Mouse (Mus musculus): Measurements from ENCODE around the gene Dph1.

DNA sequence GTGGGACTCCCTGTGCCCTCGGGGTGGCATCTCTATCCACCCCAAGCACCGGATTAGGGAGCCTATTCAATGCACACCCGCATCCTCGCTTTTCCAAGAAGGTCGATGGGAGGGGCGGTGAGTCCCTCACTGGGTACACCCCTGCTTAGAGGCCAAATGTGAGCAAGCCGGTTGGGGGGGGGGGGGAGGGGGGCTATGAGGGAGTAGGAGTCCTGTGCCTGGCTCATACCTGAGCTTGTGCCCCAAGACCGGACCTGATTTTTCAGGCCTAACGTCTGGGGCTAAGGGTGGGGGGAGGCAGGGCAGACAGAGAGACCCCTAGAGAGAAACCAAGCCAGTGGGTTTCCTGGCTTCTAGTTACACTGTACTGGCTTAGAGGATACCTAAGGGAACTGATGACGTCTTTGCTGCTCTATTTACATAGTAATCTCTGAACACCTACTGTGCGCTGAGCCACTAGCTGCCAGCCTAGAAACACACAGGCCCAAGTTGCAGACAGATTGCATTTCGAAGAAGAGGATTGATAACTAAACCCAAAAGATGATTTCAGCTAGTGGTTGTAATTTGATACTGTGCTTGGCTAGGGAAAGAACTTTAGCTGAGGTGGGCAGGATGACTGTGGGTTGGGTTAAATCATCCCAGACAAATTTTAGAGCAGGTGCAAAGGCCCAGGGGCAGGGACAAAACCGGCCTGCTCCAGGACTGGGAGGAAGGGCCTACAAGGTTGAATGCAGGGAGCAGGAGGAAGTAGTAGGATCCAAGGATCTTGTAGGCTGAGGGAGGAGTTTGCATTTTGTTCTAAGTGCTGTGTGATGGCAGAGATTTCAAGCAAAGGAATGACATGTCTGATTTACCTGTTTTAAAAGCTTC lies 23.3 kb upstream of the Dph1 start:
- TF ChIP-seq CTCF (IDR thresholded peaks at IDR 0.05; ENCODE audit: low read depth, low read length) (no peak), GATA1 (IDR thresholded peaks at IDR 0.05; ENCODE audit: borderline replicate concordance, low read length) (no peak), TAL1 (conservative IDR thresholded peaks at IDR 0.05; ENCODE audit: low read depth, low read length) (no peak)
